Mouse (Mus musculus): ENCODE measurements at regions not wholly inside any gene's neighbourhood (a gene's known extent, or its start where the extent isn't known, plus 50 kb on each side); places are given as distances from the start of the nearest gene placed in this dataset.
A peak's percentile ranks its signal among the peaks of the same experiment; 100 is the strongest.

GRCm38 (mm10) chr15:75326586-75326985 lies 58.4 kb downstream of the Ly6f start:
- H3K9me3 ChIP-seq (ENCODE audit: control insufficient read depth, low read length): peaks cover 2% of the 10 kb centered on the region; the same call in 1 of the 2 replicates
- no peaks in the 10 kb centered on the region for H3K36me3 ChIP-seq (replicated peaks; ENCODE audit: control insufficient read depth, insufficient read depth, low read depth)
- ATAC-seq (ENCODE audit: insufficient read depth) (no peak), DNase-seq (ENCODE audit: low read depth in 3 of 3, low spot score in 3 of 3) (no peak)
- no peak overlapping the region for H3K4me2 ChIP-seq (ENCODE audit: low read depth)
- no peak overlapping the region for H3K9ac ChIP-seq (replicated peaks)
- H3K4me1 ChIP-seq (replicated peaks; ENCODE audit: control insufficient read depth in 2 of 2, insufficient read depth in 2 of 2, low read length in 1 of 2): no peaks in the 10 kb centered on the region
- no peaks in the 10 kb centered on the region for H3K27me3 ChIP-seq (ENCODE audit: control insufficient read depth, insufficient read depth, low read length)
- TF ChIP-seq EP300 (IDR thresholded peaks at IDR 0.05; ENCODE audit: low read depth): no peak
- TF ChIP-seq CTCF (IDR thresholded peaks at IDR 0.05; ENCODE audit: low read depth): no peak
- H3K4me3 ChIP-seq (ENCODE audit: insufficient read depth in 1 of 2, low read depth in 2 of 2, low read length in 2 of 2): no peak overlapping the region
- no peak overlapping the region for H3K27ac ChIP-seq

GRCm38 (mm10) chr15:75356050-75356735 lies 88.0 kb downstream of the Ly6f start:
- H3K27ac ChIP-seq: no peak overlapping the region
- DNase-seq (ENCODE audit: low read depth in 3 of 3, low spot score in 3 of 3) (peak in 1 of 3 experiments; percentile 3), ATAC-seq (ENCODE audit: insufficient read depth) (no peak)
- no peak for TF ChIP-seq EP300 (IDR thresholded peaks at IDR 0.05; ENCODE audit: low read depth)
- TF ChIP-seq CTCF (IDR thresholded peaks at IDR 0.05; ENCODE audit: low read depth): no peak
- 52% methylated on average over 5 of the region's 5 CpGs for WGBS (ENCODE audit: insufficient replicate concordance)
- H3K4me1 ChIP-seq (replicated peaks; ENCODE audit: control insufficient read depth in 2 of 2, insufficient read depth in 2 of 2, low read length in 1 of 2): 0 out of 4 replicates have a peak, but pooled peaks cover 0 to 2% of the 10 kb centered on the region in 2 experiments
- H3K9ac ChIP-seq (replicated peaks): no peak overlapping the region
- no peaks in the 10 kb centered on the region for H3K9me3 ChIP-seq (ENCODE audit: control insufficient read depth, low read length)
- no peak overlapping the region for H3K4me2 ChIP-seq (ENCODE audit: low read depth)
- H3K27me3 ChIP-seq (ENCODE audit: control insufficient read depth, insufficient read depth, low read length): no peaks in the 10 kb centered on the region
- no peak overlapping the region for H3K4me3 ChIP-seq (ENCODE audit: insufficient read depth in 1 of 2, low read depth in 2 of 2, low read length in 2 of 2)
- H3K36me3 ChIP-seq (replicated peaks; ENCODE audit: control insufficient read depth, insufficient read depth, low read depth): no peaks in the 10 kb centered on the region

- Histone ChIP-seq H3K4me3 (ENCODE audit: insufficient read depth in 1 of 2, low read depth in 2 of 2, low read length in 2 of 2) (no peak overlapping the region), H3K4me1 (replicated peaks; ENCODE audit: control insufficient read depth in 2 of 2, insufficient read depth in 2 of 2, low read length in 1 of 2) (no peaks in the 10 kb centered on the region), H3K9me3 (ENCODE audit: control insufficient read depth, low read length) (no peaks in the 10 kb centered on the region), H3K27ac (no peak overlapping the region), H3K36me3 (replicated peaks; ENCODE audit: control insufficient read depth, insufficient read depth, low read depth) (no peaks in the 10 kb centered on the region), H3K27me3 (ENCODE audit: control insufficient read depth, insufficient read depth, low read length) (no peaks in the 10 kb centered on the region), H3K9ac (replicated peaks) (no peak overlapping the region), H3K4me2 (ENCODE audit: low read depth) (no peak overlapping the region)
- DNase-seq (ENCODE audit: low read depth in 3 of 3, low spot score in 3 of 3) (no peak), ATAC-seq (ENCODE audit: insufficient read depth) (no peak)
- TF ChIP-seq CTCF (IDR thresholded peaks at IDR 0.05; ENCODE audit: low read depth): no peak
- no peak for TF ChIP-seq EP300 (IDR thresholded peaks at IDR 0.05; ENCODE audit: low read depth)
- 63% methylated on average over 4 of the region's 4 CpGs for WGBS (ENCODE audit: insufficient replicate concordance)
These were observed 103.4 kb downstream of the Ly6f start for GRCm38 (mm10) chr15:75371618-75372017.

DNA sequence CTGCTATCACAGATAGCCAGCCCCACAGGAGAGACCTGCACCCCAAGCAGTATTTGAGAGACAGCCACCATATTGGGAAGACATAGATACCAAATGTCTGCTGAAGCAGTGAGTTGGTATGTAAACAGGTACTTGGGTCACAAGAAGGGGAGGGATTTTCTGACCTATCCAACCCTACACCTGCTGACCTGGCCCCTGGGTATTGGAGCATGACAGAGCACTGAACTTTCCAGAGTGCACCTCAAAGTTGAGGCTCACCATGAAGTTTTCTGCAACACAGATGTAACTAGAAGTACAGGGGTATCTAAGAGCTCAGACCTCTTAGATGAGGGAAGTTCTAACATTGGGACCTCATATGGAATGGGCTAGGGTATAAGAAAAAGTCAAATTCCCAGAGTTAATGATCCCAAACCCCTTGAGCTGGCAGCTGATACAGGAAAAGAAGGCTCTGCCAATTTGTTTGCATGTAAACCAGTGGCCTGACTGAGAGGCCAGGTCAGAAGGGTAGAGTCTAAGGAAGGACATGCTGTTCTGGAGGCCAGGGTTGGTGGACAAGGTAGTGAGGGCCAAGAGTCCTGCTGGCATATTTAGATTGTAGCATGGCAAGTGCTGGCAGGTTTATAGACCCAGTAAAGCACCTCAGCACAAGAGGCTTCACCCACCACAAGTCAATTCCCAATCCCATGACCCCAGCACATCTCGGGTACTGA lies 108.3 kb downstream of the Ly6f start:
- DNase-seq (ENCODE audit: low read depth in 3 of 3, low spot score in 3 of 3): no peak
- H3K4me3 ChIP-seq (ENCODE audit: insufficient read depth in 1 of 2, low read depth in 2 of 2, low read length in 2 of 2): no peak overlapping the region
- H3K36me3 ChIP-seq (replicated peaks; ENCODE audit: control insufficient read depth, insufficient read depth, low read depth): no peaks in the 10 kb centered on the region
- H3K9me3 ChIP-seq (ENCODE audit: control insufficient read depth, low read length): no peaks in the 10 kb centered on the region
- no peak overlapping the region for H3K9ac ChIP-seq (replicated peaks)
- no peak for ATAC-seq (ENCODE audit: insufficient read depth)
- H3K4me1 ChIP-seq (replicated peaks; ENCODE audit: control insufficient read depth in 2 of 2, insufficient read depth in 2 of 2, low read length in 1 of 2): no peaks in the 10 kb centered on the region
- TF ChIP-seq EP300 (IDR thresholded peaks at IDR 0.05; ENCODE audit: low read depth) (no peak), CTCF (IDR thresholded peaks at IDR 0.05; ENCODE audit: low read depth) (no peak)
- 57% methylated on average over 1 of the region's 1 CpGs for WGBS (ENCODE audit: insufficient replicate concordance)
- no peaks in the 10 kb centered on the region for H3K27me3 ChIP-seq (ENCODE audit: control insufficient read depth, insufficient read depth, low read length)
- H3K27ac ChIP-seq: no peak overlapping the region
- no peak overlapping the region for H3K4me2 ChIP-seq (ENCODE audit: low read depth)

GRCm38 (mm10) chr15:75378136-75378535 lies 109.9 kb downstream of the Ly6f start:
- Histone ChIP-seq H3K36me3 (replicated peaks; ENCODE audit: control insufficient read depth, insufficient read depth, low read depth) (no peaks in the 10 kb centered on the region), H3K4me1 (replicated peaks; ENCODE audit: control insufficient read depth in 2 of 2, insufficient read depth in 2 of 2, low read length in 1 of 2) (no peaks in the 10 kb centered on the region), H3K4me3 (ENCODE audit: insufficient read depth in 1 of 2, low read depth in 2 of 2, low read length in 2 of 2) (no peak overlapping the region), H3K27ac (no peak overlapping the region), H3K9me3 (ENCODE audit: control insufficient read depth, low read length) (no peaks in the 10 kb centered on the region), H3K27me3 (ENCODE audit: control insufficient read depth, insufficient read depth, low read length) (no peaks in the 10 kb centered on the region), H3K4me2 (ENCODE audit: low read depth) (no peak overlapping the region), H3K9ac (replicated peaks) (no peak overlapping the region)
- DNase-seq (ENCODE audit: low read depth in 3 of 3, low spot score in 3 of 3): no peak
- no peak for ATAC-seq (ENCODE audit: insufficient read depth)
- WGBS (ENCODE audit: insufficient replicate concordance): 41% methylated on average over 3 of the region's 3 CpGs
- TF ChIP-seq EP300 (IDR thresholded peaks at IDR 0.05; ENCODE audit: low read depth) (no peak), CTCF (IDR thresholded peaks at IDR 0.05; ENCODE audit: low read depth) (no peak)

Data from liver, embryonic 14.5 days (tissue).